Mouse (Mus musculus) hindbrain, embryonic 16.5 days (tissue): ENCODE results near the gene Apbb2. TPM values are rescaled to one million over a fixed set of nuclear protein-coding genes. Genes with fewer than 3 reads are reported as not detected.

Experiments used
- ATAC-seq: fragments of 200-750 bp; cut with Nextera tagmentation; 2 replicates; pipeline ENCODE4 v1.8.0; 2017; ENCODE audit warnings: moderate TSS enrichment, moderate library complexity
- H3K27ac ChIP-seq: fragments of 300-500 bp; sonication (generic); 2 replicates; pipeline ENCODE4 v1.5.1; 2014; ENCODE audit warnings: low read depth, mild to moderate bottlenecking, control low read depth, low read length, moderate library complexity
- H3K27me3 ChIP-seq: fragments of 300-500 bp; sonication (generic); replicated peaks from 2 replicates; pipeline ENCODE4 v1.6.1; 2014; ENCODE audit warnings: low read length; ENCODE audit not compliant: control insufficient read depth, insufficient read depth
- H3K36me3 ChIP-seq: fragments of 300-500 bp; sonication (generic); 2 replicates; pipeline ENCODE4 v1.6.1; 2014; ENCODE audit warnings: mild to moderate bottlenecking, low read length, moderate library complexity, mixed read lengths; ENCODE audit not compliant: control insufficient read depth, insufficient read depth
- H3K4me1 ChIP-seq: fragments of 300-500 bp; sonication (generic); 2 replicates; pipeline ENCODE4 v1.6.1; 2014; ENCODE audit warnings: low read depth, low read length; ENCODE audit not compliant: control insufficient read depth, insufficient read depth
- H3K4me2 ChIP-seq: fragments of 300-500 bp; sonication (generic); 2 replicates; pipeline ENCODE4 v1.6.1; 2014; ENCODE audit warnings: mild to moderate bottlenecking, low read length, control low read depth, moderate library complexity
- H3K4me3 ChIP-seq: fragments of 300-500 bp; sonication (generic); 2 replicates; pipeline ENCODE4 v1.5.1; 2014; ENCODE audit warnings: mild to moderate bottlenecking, low read length, control low read depth, moderate library complexity
- H3K9ac ChIP-seq: fragments of 300-500 bp; sonication (generic); 2 replicates; pipeline ENCODE4 v1.6.1; 2014; ENCODE audit warnings: low read depth, mild to moderate bottlenecking, control low read depth, low read length, moderate library complexity
- H3K9me3 ChIP-seq: fragments of 300-500 bp; sonication (generic); 2 replicates; pipeline ENCODE4 v1.6.1; 2014; ENCODE audit warnings: mild to moderate bottlenecking, low read length, moderate library complexity; ENCODE audit not compliant: control insufficient read depth
- WGBS: fragments of 180-500 bp; shearing (Covaris S2); extraction: QIAGEN DNeasy Blood & Tissue Kit; methylation state at CpG from one replicate; pipeline ENCODE4 v1.1.7; 2014; 5-methylcytosine and 5-hydroxymethylcytosine counted together
- polyA plus RNA-seq: library from polyadenylated mRNA; unstranded; fragments of >200 nt; fragmentation: Nextera tagmentation; extraction: Ambion mirVana; gene quantifications from 2 replicates; pipeline ENCODE4 v1.2.1, GENCODE M21; 2015

The Apbb2 gene
- polyA plus RNA-seq, 1 experiment from 2014 or later = 97.0 TPM

DNA sequence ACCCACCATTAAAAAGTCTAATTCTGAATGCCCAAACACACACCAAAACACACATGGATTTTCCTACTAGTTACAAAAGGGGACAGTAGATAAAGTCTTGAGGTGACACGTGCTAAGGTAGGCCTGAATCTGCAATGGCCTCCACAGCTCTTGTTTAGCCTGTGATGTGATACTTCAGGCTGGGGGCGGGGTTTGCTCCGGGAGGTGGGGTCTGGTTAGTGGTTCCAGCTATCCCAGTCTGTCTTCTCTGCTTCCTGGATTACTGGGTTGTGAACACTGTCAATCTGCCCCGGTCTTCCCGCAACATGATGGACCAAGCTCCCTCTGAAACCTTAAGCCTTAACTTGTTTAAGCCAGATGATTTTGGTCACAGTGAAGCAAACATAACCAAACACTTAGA is 210.0 kb downstream of the Apbb2 start:
- Histone ChIP-seq H3K27me3 (no peaks in the 10 kb centered on the region), H3K4me2 (no peak overlapping the region), H3K27ac (no peak overlapping the region), H3K4me3 (no peak overlapping the region), H3K9me3 (no peaks in the 10 kb centered on the region), H3K9ac (no peak overlapping the region), H3K4me1 (no peaks in the 10 kb centered on the region), H3K36me3 (no peaks in the 10 kb centered on the region)
- no peak for ATAC-seq
- WGBS = 80% methylated on average over 5 of the region's 5 CpGs

DNA sequence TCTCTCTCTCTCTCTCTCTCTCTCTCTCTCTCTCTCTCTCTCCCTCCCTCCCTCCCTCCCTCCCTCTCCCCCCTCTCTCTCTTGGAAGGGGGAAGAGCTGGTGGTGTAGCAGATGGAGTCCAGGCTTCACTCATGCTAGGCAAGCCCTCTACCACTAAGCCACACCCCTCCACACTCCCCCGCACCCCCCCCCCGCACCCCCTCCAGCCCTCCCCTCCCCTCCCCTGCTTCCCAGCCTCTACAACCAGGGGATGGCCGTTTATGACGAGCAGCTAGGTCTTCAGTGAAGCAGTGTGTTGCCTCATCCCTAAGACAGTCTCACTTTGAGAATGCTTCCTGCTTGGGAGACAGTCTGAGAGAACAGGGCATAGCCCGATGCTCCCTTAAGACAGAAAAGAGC is 210.6 kb downstream of the Apbb2 start:
- no peaks in the 10 kb centered on the region for H3K9me3 ChIP-seq
- H3K27me3 ChIP-seq = no peaks in the 10 kb centered on the region
- no peaks in the 10 kb centered on the region for H3K36me3 ChIP-seq
- no peak for ATAC-seq
- no peak overlapping the region for H3K27ac ChIP-seq
- no peak overlapping the region for H3K9ac ChIP-seq
- WGBS = 41% methylated on average over 3 of the region's 5 CpGs
- H3K4me3 ChIP-seq = no peak overlapping the region
- no peak overlapping the region for H3K4me2 ChIP-seq
- H3K4me1 ChIP-seq = no peaks in the 10 kb centered on the region

GRCm38 (mm10) chr5:66406431-66406830 is 212.2 kb downstream of the Apbb2 start:
- no peak overlapping the region for H3K4me3 ChIP-seq
- no peak for ATAC-seq
- WGBS = 88% methylated on average over 7 of the region's 7 CpGs
- H3K9me3 ChIP-seq = no peaks in the 10 kb centered on the region
- no peaks in the 10 kb centered on the region for H3K27me3 ChIP-seq
- no peak overlapping the region for H3K4me2 ChIP-seq
- H3K27ac ChIP-seq = no peak overlapping the region
- no peaks in the 10 kb centered on the region for H3K36me3 ChIP-seq
- no peaks in the 10 kb centered on the region for H3K4me1 ChIP-seq
- H3K9ac ChIP-seq = no peak overlapping the region

DNA sequence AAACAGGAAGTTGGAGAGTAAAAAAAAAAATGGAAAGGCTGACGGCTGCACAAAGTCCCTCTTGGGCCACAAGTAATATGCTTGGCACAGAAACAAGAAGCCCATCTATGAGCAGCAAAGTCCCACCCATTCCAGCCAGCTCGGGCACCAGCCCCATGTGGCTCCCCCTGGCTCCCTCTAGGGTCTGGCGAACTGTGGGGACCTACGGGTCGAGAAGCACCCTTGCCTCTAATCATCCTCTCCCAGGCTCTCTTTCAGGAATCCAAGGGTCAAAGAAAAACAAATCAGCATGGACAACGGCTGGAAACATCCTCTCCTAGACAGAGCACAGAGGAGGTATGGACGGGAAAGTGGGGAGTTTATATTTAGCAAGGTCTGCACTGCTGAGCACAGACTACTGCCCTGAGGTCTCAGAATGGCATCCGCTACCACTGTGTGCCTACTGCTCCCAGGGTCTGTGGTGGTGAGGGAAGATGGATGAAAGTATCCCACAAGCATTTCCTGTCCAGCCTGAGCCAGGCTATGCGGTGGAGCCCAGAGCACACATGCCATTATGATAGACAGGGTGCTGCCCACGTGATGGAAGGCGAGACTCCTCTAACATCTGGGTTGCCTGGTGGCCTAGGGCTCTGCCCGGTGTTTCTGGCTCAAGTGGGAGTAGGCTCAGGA is 212.7 kb downstream of the Apbb2 start:
- no peaks in the 10 kb centered on the region for H3K27me3 ChIP-seq
- H3K36me3 ChIP-seq = no peaks in the 10 kb centered on the region
- H3K4me1 ChIP-seq = no peaks in the 10 kb centered on the region
- H3K9ac ChIP-seq = no peak overlapping the region; the same call in 1 of the 2 replicates
- no peaks in the 10 kb centered on the region for H3K9me3 ChIP-seq
- H3K4me3 ChIP-seq = no peak overlapping the region
- 78% methylated on average over 12 of the region's 12 CpGs for WGBS
- H3K27ac ChIP-seq = no peak overlapping the region
- H3K4me2 ChIP-seq = no peak overlapping the region
- ATAC-seq = peak; percentile 42; the same call in 1 of the 2 replicates

DNA sequence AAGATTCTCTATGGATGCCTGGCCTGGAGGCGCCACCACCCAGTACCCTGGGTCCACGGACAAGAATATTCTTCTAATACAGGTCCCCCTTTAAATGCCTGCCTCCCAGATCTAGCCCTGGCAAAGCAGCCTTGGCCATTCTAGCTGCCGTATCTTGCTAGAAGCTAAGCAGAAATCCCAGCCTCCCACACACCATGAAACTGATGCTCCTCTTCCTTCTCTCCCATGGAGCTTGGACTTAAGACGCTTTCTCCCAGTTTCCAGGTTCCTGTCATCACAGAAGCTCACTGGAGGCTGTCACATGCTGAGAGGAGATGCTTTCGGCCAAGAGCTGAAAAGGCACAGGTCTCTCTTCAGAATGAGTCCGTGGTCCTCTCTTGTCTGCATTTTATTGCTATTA is 213.3 kb downstream of the Apbb2 start:
- no peak for ATAC-seq
- no peak overlapping the region for H3K27ac ChIP-seq
- no peaks in the 10 kb centered on the region for H3K36me3 ChIP-seq
- H3K27me3 ChIP-seq = no peaks in the 10 kb centered on the region
- no peak overlapping the region for H3K4me3 ChIP-seq
- no peak overlapping the region for H3K9ac ChIP-seq
- no peaks in the 10 kb centered on the region for H3K9me3 ChIP-seq
- no peak overlapping the region for H3K4me2 ChIP-seq
- 84% methylated on average over 6 of the region's 6 CpGs for WGBS
- H3K4me1 ChIP-seq = no peaks in the 10 kb centered on the region

GRCm38 (mm10) chr5:66400563-66400962 is 218.0 kb downstream of the Apbb2 start:
- H3K27me3 ChIP-seq = no peaks in the 10 kb centered on the region
- H3K36me3 ChIP-seq = no peaks in the 10 kb centered on the region
- no peak overlapping the region for H3K27ac ChIP-seq
- 86% methylated on average over 4 of the region's 4 CpGs for WGBS
- no peaks in the 10 kb centered on the region for H3K9me3 ChIP-seq
- no peak overlapping the region for H3K4me2 ChIP-seq
- ATAC-seq = no peak
- no peak overlapping the region for H3K4me3 ChIP-seq
- H3K9ac ChIP-seq = no peak overlapping the region
- H3K4me1 ChIP-seq = no peaks in the 10 kb centered on the region; the same call in 1 of the 2 replicates

DNA sequence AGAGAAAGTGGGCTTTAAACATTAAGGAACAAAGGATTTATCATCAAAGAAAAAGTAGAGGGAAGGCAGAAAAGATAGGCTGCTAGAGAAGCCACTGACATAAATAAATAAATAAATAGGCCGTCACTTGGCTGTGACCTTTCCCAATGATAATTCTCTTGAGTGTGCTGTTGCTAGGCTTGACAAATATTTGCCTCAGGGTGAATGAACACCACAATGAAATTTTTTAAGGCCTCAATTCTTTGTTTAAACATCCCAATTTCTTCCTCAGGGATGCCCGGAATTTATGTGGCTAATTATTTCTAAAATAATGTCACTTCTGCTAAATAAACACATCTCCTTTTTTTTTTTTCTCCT is 219.3 kb downstream of the Apbb2 start:
- Histone ChIP-seq H3K36me3 (no peaks in the 10 kb centered on the region), H3K4me2 (no peak overlapping the region), H3K27ac (no peak overlapping the region), H3K4me3 (no peak overlapping the region), H3K4me1 (no peaks in the 10 kb centered on the region; the same call in 1 of the 2 replicates), H3K9me3 (no peaks in the 10 kb centered on the region), H3K9ac (no peak overlapping the region), H3K27me3 (no peaks in the 10 kb centered on the region)
- WGBS = 51% methylated on average over 2 of the region's 2 CpGs
- no peak for ATAC-seq

DNA sequence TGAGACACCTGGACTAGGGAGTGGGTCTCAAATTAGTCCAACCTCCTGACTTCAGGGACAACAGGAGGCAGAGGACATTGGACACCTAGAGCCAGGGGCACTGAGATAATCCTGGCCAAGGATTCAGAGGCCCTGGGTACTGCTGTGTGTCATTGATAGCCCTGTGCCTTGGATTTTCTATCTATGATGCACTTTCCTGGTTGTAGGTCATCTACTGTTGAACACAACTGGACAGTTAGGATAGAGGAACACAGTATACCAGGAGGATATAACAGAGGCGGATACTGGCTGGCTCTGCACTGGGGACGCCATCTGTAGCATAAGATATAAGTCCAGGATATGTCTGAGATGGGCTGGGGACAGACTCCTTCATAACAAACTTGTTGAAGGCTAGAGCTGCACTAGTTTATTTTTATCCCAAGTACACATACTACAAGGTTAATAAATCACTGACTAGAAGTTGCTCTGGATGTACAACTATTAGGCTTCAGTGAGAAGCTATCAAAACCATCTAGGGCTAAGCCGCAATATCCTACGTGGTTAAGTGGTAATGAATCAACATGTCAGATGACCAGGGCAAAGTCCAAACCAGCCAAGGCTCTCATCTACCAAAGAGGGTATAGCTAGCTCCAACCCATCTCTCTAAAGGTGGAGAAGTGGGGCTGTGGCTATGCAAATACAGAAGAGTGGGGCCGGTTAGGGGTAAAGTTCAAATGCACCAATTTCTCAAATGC is 219.9 kb downstream of the Apbb2 start:
- ATAC-seq = no peak
- no peak overlapping the region for H3K4me2 ChIP-seq
- H3K4me1 ChIP-seq = no peaks in the 10 kb centered on the region; the same call in 1 of the 2 replicates
- no peak overlapping the region for H3K4me3 ChIP-seq
- no peaks in the 10 kb centered on the region for H3K36me3 ChIP-seq
- no peaks in the 10 kb centered on the region for H3K27me3 ChIP-seq
- no peak overlapping the region for H3K27ac ChIP-seq
- no peak overlapping the region for H3K9ac ChIP-seq
- H3K9me3 ChIP-seq = no peaks in the 10 kb centered on the region
- 91% methylated on average over 5 of the region's 5 CpGs for whole genome bisulfite sequencing

DNA sequence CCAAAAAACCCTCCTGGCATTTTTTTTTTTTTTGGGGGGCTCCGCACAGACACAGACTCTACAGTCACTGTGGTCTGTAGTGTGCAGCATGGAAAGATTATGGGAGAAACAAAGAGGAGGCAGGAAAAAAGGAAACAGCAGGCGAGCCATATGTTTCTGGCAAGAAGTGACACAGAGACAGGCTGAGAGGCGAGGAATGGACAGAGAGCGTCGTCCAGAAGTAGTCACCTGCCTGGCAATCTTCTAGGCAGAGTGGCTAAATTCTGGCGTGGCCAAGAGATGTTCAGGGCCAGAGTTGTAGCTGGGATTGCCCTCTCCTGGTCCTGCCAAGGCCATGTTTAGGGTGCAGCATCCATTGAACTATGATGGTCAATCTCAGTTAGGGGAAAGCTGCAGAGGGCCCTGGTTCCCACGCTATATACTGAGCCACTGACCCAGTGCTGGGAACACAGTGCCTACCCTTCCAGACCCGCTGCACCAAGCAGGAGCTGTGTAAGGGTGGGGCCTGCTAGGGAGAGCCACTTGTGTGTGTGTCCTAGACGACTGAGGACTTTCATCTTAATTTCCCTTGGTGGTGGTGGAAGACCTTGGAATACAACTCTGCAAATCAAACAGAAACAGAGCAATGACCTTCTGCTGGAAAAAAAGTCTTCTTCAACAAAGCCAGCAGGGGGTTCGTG is 224.7 kb downstream of the Apbb2 start:
- Histone ChIP-seq H3K9me3 (no peaks in the 10 kb centered on the region), H3K27ac (0 out of 2 replicates have a peak overlapping the region, but pooled peaks have one; percentile 9), H3K4me3 (no peak overlapping the region), H3K4me1 (peaks cover 4% of the 10 kb centered on the region; the same call in 1 of the 2 replicates), H3K9ac (no peak overlapping the region), H3K27me3 (no peaks in the 10 kb centered on the region), H3K4me2 (no peak overlapping the region), H3K36me3 (no peaks in the 10 kb centered on the region)
- WGBS = 71% methylated on average over 10 of the region's 10 CpGs
- ATAC-seq = 0 out of 2 replicates have a peak, but pooled peaks have one; percentile 34
